ENCODE assay signal across 8 mouse cellular contexts in the genomic region with DNA sequence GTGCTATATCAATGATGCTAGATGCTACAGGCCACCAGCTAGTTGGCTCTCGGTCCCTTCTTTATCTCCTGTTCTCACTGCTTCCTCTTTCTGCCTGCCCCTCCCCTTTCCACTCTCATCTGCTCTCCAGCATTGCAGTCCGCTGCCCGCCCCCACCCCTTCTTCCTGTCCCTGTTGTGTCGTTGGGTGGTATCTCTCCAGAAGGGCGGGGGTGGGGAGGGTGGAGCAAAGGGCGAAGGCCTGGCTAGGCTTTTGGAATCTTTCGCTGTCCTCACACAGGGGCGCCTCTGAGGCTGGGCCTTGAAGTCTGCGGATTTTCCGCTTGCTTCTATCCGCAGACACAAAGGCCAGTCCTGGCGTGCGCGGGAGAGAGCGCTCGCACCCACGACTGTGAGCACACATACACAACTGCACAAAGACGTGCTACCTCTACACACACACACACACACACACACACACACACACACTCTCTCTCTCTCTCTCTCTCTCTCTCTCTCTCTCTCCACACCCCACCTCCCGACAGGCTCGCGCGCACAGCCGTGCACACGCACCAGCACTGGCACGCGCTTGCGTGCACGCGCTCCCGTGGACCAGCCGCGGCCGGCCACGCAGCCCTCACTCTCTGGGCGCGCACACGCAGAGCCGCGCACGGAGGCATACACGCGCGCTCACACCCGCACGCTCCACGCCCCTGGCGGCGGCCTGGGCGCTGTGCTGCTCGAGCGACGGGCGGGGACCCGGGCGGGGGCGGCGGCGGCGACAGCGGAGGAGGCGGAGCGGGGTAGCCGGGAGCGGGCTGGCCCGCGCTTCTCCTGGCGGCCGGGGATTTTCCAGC. TPM values are rescaled to one million over a fixed set of nuclear protein-coding genes. Genes with fewer than 3 reads are reported as not detected.
A peak's percentile ranks its signal among the peaks of the same experiment; 100 is the strongest.
DNase-seq lines count a peak whose midpoint lies in the region; ATAC-seq and TF ChIP-seq lines count a peak whose summit lies in the region.

A gene (plus strand): TSS at position 566 of the 835 bp plus-strand sequence.

- TF ChIP-seq CTCF in kidney, adult 2 months (conservative IDR thresholded peaks at IDR 0.05; ENCODE audit: insufficient read depth, insufficient read length, low read depth, low read length), result peak; percentile 29; the same call in 1 of the 2 replicates
- peak; percentile 35; the same call in 1 of the 2 replicates for TF ChIP-seq CTCF in spleen, adult 2 months (IDR thresholded peaks at IDR 0.05; ENCODE audit: extremely low read depth, insufficient read depth, insufficient read length, insufficient replicate concordance)

- peak within 1 kb of the TSS; percentile 80 for H3K4me2 ChIP-seq in embryonic facial prominence, embryonic 12.5 days (replicated peaks)
- peak within 1 kb of the TSS; percentile 85 for H3K4me2 ChIP-seq in limb, embryonic 14.5 days (replicated peaks; ENCODE audit: low read depth, low read length, severe bottlenecking)
- peak within 1 kb of the TSS; percentile 87 for H3K4me2 ChIP-seq in midbrain, embryonic 16.5 days (ENCODE audit: low read length)

- H3K9ac ChIP-seq in embryonic facial prominence, embryonic 12.5 days, result peak within 1 kb of the TSS; percentile 69
- H3K9ac ChIP-seq in limb, embryonic 14.5 days (ENCODE audit: low read depth, low read length, severe bottlenecking), result peak within 1 kb of the TSS; percentile 84
- peak within 1 kb of the TSS; percentile 93 for H3K9ac ChIP-seq in midbrain, embryonic 16.5 days (ENCODE audit: low read depth, low read length)

- H3K36me3 ChIP-seq in embryonic facial prominence, embryonic 12.5 days, result no peaks in the 10 kb centered on the region
- H3K36me3 ChIP-seq in kidney, adult 2 months (ENCODE audit: control insufficient read depth, insufficient read depth, low read length), result no peaks in the 10 kb centered on the region
- no peaks in the 10 kb centered on the region for H3K36me3 ChIP-seq in limb, embryonic 14.5 days (ENCODE audit: control insufficient read depth, insufficient read depth, low read length)
- H3K36me3 ChIP-seq in midbrain, embryonic 16.5 days (ENCODE audit: control insufficient read depth, insufficient read depth, low read length), result no peaks in the 10 kb centered on the region
- H3K36me3 ChIP-seq in spleen, adult 2 months (ENCODE audit: control insufficient read depth, insufficient read depth, low read length), result no peaks in the 10 kb centered on the region

- peak within 1 kb of the TSS; percentile 60 for H3K4me3 ChIP-seq in embryonic facial prominence, embryonic 12.5 days
- H3K4me3 ChIP-seq in kidney, adult 2 months (ENCODE audit: insufficient read depth, low read depth, low read length), result peak within 1 kb of the TSS; percentile 74
- peak within 1 kb of the TSS; percentile 69 for H3K4me3 ChIP-seq in limb, embryonic 14.5 days (replicated peaks; ENCODE audit: low read length)
- peak within 1 kb of the TSS; percentile 76 for H3K4me3 ChIP-seq in midbrain, embryonic 16.5 days (ENCODE audit: low read depth, low read length)
- peak within 1 kb of the TSS; percentile 93 for H3K4me3 ChIP-seq in spleen, adult 2 months (ENCODE audit: extremely low read depth, insufficient read depth, insufficient read length)

- no peaks in the 10 kb centered on the region for H3K9me3 ChIP-seq in embryonic facial prominence, embryonic 12.5 days
- no peaks in the 10 kb centered on the region for H3K9me3 ChIP-seq in limb, embryonic 14.5 days (ENCODE audit: control insufficient read depth, low read length)
- H3K9me3 ChIP-seq in midbrain, embryonic 16.5 days (replicated peaks; ENCODE audit: control insufficient read depth, low read length, poor library complexity, severe bottlenecking), result no peaks in the 10 kb centered on the region

- TF ChIP-seq POLR2A in kidney, adult 2 months (IDR thresholded peaks at IDR 0.05; ENCODE audit: low read depth, low read length), result no peak
- 0 out of 2 replicates have a peak, but pooled peaks have one; percentile 10 for TF ChIP-seq POLR2A in limb, embryonic 14.5 days (IDR thresholded peaks at IDR 0.05; ENCODE audit: borderline replicate concordance, extremely low read depth, insufficient read depth, insufficient read length)
- TF ChIP-seq POLR2A in spleen, adult 2 months (IDR thresholded peaks at IDR 0.05; ENCODE audit: low read depth, low read length), result peak; percentile 26

- peak; percentile 69 for ATAC-seq in embryonic facial prominence, embryonic 12.5 days (ENCODE audit: insufficient number of reproducible peaks, insufficient read depth, low FRiP score, low TSS enrichment)
- peak; percentile 83 for ATAC-seq in limb, embryonic 14.5 days (ENCODE audit: low FRiP score, low read depth)
- ATAC-seq in midbrain, embryonic 16.5 days, result peak; percentile 84

- peaks cover 43% of the 10 kb centered on the region for H3K4me1 ChIP-seq in embryonic facial prominence, embryonic 12.5 days
- H3K4me1 ChIP-seq in kidney, adult 2 months (ENCODE audit: control insufficient read depth, insufficient read depth, low read length), result peaks cover 20% of the 10 kb centered on the region
- peaks cover 22% of the 10 kb centered on the region for H3K4me1 ChIP-seq in limb, embryonic 14.5 days (ENCODE audit: control insufficient read depth, insufficient read depth, low read length)
- H3K4me1 ChIP-seq in midbrain, embryonic 16.5 days (ENCODE audit: control insufficient read depth, insufficient read depth, low read length), result peaks cover 54% of the 10 kb centered on the region
- H3K4me1 ChIP-seq in spleen, adult 2 months (ENCODE audit: control insufficient read depth, insufficient read depth, insufficient read length), result peaks cover 3% of the 10 kb centered on the region; the same call in 1 of the 2 replicates

- H3K27me3 ChIP-seq in embryonic facial prominence, embryonic 12.5 days, result no peaks in the 10 kb centered on the region
- no peaks in the 10 kb centered on the region for H3K27me3 ChIP-seq in kidney, adult 2 months (replicated peaks; ENCODE audit: control insufficient read depth, insufficient read depth, low read length)
- H3K27me3 ChIP-seq in limb, embryonic 14.5 days (ENCODE audit: control insufficient read depth, insufficient read depth, low read length), result no peaks in the 10 kb centered on the region
- no peaks in the 10 kb centered on the region for H3K27me3 ChIP-seq in midbrain, embryonic 16.5 days (ENCODE audit: control insufficient read depth, insufficient read depth, low read depth, low read length)
- no peaks in the 10 kb centered on the region for H3K27me3 ChIP-seq in spleen, adult 2 months (ENCODE audit: control insufficient read depth, insufficient read depth, low read length)

- peak; percentile 91 for DNase-seq in A20 (ENCODE audit: low read depth, low spot score)
- DNase-seq in adrenal gland, postnatal 36 days, result peak; percentile 88 to 91
- peak; percentile 84 to 91 for DNase-seq in heart, adult 18-20 months
- peak; percentile 81 for DNase-seq in kidney, adult 2 months
- DNase-seq in limb, embryonic 14.5 days (ENCODE audit: low spot score), result peak; percentile 67
- DNase-seq in spleen, adult 2 months (ENCODE audit: low read depth in 1 of 2, low spot score in 2 of 2), result peak; percentile 75 to 76

- peak within 1 kb of the TSS; percentile 78 for H3K27ac ChIP-seq in embryonic facial prominence, embryonic 12.5 days
- H3K27ac ChIP-seq in kidney, adult 2 months (ENCODE audit: insufficient read depth, low read depth, low read length), result peak within 1 kb of the TSS; percentile 66
- H3K27ac ChIP-seq in limb, embryonic 14.5 days (replicated peaks; ENCODE audit: low read depth, low read length), result peak within 1 kb of the TSS; percentile 52; the same call in 1 of the 2 replicates
- peak within 1 kb of the TSS; percentile 90 for H3K27ac ChIP-seq in midbrain, embryonic 16.5 days (ENCODE audit: low read length)
- peak within 1 kb of the TSS; percentile 93 for H3K27ac ChIP-seq in spleen, adult 2 months (ENCODE audit: insufficient read depth, low read length)

- WGBS in embryonic facial prominence, embryonic 12.5 days, result under 1% methylated on average over 53 of the region's 68 CpGs
- 2% methylated on average over 68 of the region's 68 CpGs for WGBS in kidney, adult 2 months
- 0% methylated on average over 30 of the region's 68 CpGs for WGBS in limb, embryonic 14.5 days
- 0% methylated on average over 68 of the region's 68 CpGs for WGBS in midbrain, embryonic 16.5 days
- WGBS in spleen, adult 2 months, result under 1% methylated on average over 66 of the region's 68 CpGs

RNA-seq across cellular contexts. Expression of the gene that starts here (rescaled TPM):
- total RNA-seq in adrenal gland, postnatal 36 days (2021), result 10 to 100 TPM; 41.1 to 51.0 TPM
- polyA plus RNA-seq in embryonic facial prominence, embryonic 12.5 days (2016; fragmentation: Nextera tagmentation; extraction: Ambion mirVana), result 8.5 and 8.8 TPM in 2 replicates
- total RNA-seq in heart, adult 18-20 months (2021), result 10 to 100 TPM; 23.3 to 23.7 TPM
- polyA plus RNA-seq in kidney, adult 2 months (2012; rRNA removed), result 47.1 and 48.8 TPM in 2 replicates
- 26.3 and 26.8 TPM in 2 replicates for polyA plus RNA-seq in limb, embryonic 14.5 days (2012; rRNA removed)
- 3.5 and 4.2 TPM in 2 replicates for polyA plus RNA-seq in limb, embryonic 14.5 days (2014; fragmentation: Nextera tagmentation; extraction: Ambion mirVana)
- 18.4 and 21.0 TPM in 2 replicates for polyA plus RNA-seq in midbrain, embryonic 16.5 days (2015; fragmentation: Nextera tagmentation; extraction: Ambion mirVana)
- polyA plus RNA-seq in spleen, adult 2 months (2012; rRNA removed), result 64.6 and 66.0 TPM in 2 replicates

Comparison
In these comparisons a context has a peak if more than half of its experiments do, and no peak if none do; other contexts are left out.
1. Peak in every context shown above with its lines: DNase-seq, ATAC-seq, H3K4me3 ChIP-seq and H3K27ac ChIP-seq.